Mouse (Mus musculus): ENCODE results near the gene Pinlyp. TPM values are rescaled to one million over a fixed set of nuclear protein-coding genes. Genes with fewer than 3 reads are reported as not detected.
A peak's percentile ranks its signal among the peaks of the same experiment; 100 is the strongest.
"Not testable (repeated sequence)": the region's sequence is repeated elsewhere in the genome, so short reads cannot be mapped to it uniquely, and the experiment has no call there.

The Pinlyp gene
- total RNA-seq, 2 experiments from 2014 or later: not detected

GRCm38 (mm10) chr7:24530062-24530931 lies 15.6 kb downstream of the Pinlyp start, which contains the start of gene Irgq:
Gene Irgq (plus strand): TSS chr7:24530689.
- peak; percentile 98 for DNase-seq
- intact Hi-C loops (cut with DNase I; ENCODE audit: low total_unique reads): no loop called here

- no peak for DNase-seq
- intact Hi-C loops (cut with DNase I; ENCODE audit: low total_unique reads): no loop called here
Observed at GRCm38 (mm10) chr7:24529580-24529979, 16.3 kb downstream of the Pinlyp start.

- intact Hi-C loops (cut with DNase I; ENCODE audit: low total_unique reads): no loop called here
- DNase-seq: no peak
Observed at GRCm38 (mm10) chr7:24528861-24529260, 17.1 kb downstream of the Pinlyp start.

GRCm38 (mm10) chr7:24525686-24526420 lies 20.1 kb downstream of the Pinlyp start:
- no peak for DNase-seq
- intact Hi-C loops (cut with DNase I; ENCODE audit: low total_unique reads): no loop called here

GRCm38 (mm10) chr7:24524978-24525377 lies 20.9 kb downstream of the Pinlyp start:
- no peak for DNase-seq
- intact Hi-C loops (cut with DNase I; ENCODE audit: low total_unique reads): no loop called here

- no peak for DNase-seq
- intact Hi-C loops (cut with DNase I; ENCODE audit: low total_unique reads): no loop called here
Observed at GRCm38 (mm10) chr7:24523723-24524122, 22.2 kb downstream of the Pinlyp start.

GRCm38 (mm10) chr7:24522805-24523204 lies 23.1 kb downstream of the Pinlyp start:
- intact Hi-C loops (cut with DNase I; ENCODE audit: low total_unique reads): no loop called here

GRCm38 (mm10) chr7:24520054-24520453 lies 25.9 kb downstream of the Pinlyp start:
- intact Hi-C loops (cut with DNase I; ENCODE audit: low total_unique reads); DNase-seq: not testable (repeated sequence)

More at GRCm38 (mm10) chr7:24522805-24523204, 23.1 kb downstream of the Pinlyp start:
- no peak for DNase-seq

- no peak for DNase-seq
- intact Hi-C loops (cut with DNase I; ENCODE audit: low total_unique reads): loop anchor here (10.0 kb wide), 1 partner anchor 46 kb away; no protein-coding TSS in a partner anchor
Observed at GRCm38 (mm10) chr7:24519130-24519529, 26.8 kb downstream of the Pinlyp start.

- DNase-seq: no peak
- intact Hi-C loops (cut with DNase I; ENCODE audit: low total_unique reads): loop anchor here (1.0 to 10.0 kb wide), 2 partner anchors 25 to 47 kb away; no protein-coding TSS in a partner anchor
Observed at GRCm38 (mm10) chr7:24517654-24518053, 28.3 kb downstream of the Pinlyp start.

GRCm38 (mm10) chr7:24517077-24517476 lies 28.8 kb downstream of the Pinlyp start:
- intact Hi-C loops (cut with DNase I; ENCODE audit: low total_unique reads): loop anchor here (10.0 kb wide), 1 partner anchor 48 kb away; no protein-coding TSS in a partner anchor

GRCm38 (mm10) chr7:24516319-24516718 lies 29.6 kb downstream of the Pinlyp start:
- not testable (repeated sequence) for DNase-seq
- intact Hi-C loops (cut with DNase I; ENCODE audit: low total_unique reads): loop anchor here (10.0 kb wide), 1 partner anchor 48 kb away; no protein-coding TSS in a partner anchor

More at GRCm38 (mm10) chr7:24517077-24517476, 28.8 kb downstream of the Pinlyp start:
- DNase-seq: no peak

GRCm38 (mm10) chr7:24512355-24512754 lies 33.6 kb downstream of the Pinlyp start, which contains the start of gene AC161166.1:
Gene AC161166.1 (minus strand): TSS chr7:24512455.
- no peak for DNase-seq
- intact Hi-C loops (cut with DNase I; ENCODE audit: low total_unique reads): loop anchor here (10.0 kb wide), 1 partner anchor 52 kb away; no protein-coding TSS in a partner anchor

- DNase-seq: no peak
- intact Hi-C loops (cut with DNase I; ENCODE audit: low total_unique reads): no loop called here
Observed at GRCm38 (mm10) chr7:24507726-24508114, 38.2 kb downstream of the Pinlyp start.

- intact Hi-C loops (cut with DNase I; ENCODE audit: low total_unique reads): no loop called here
- peak; percentile 94 for DNase-seq
Observed at GRCm38 (mm10) chr7:24506838-24507725, 38.8 kb downstream of the Pinlyp start, which contains the start of gene Zfp428. Gene Zfp428 (plus strand): TSS chr7:24507006.

- intact Hi-C loops (cut with DNase I; ENCODE audit: low total_unique reads): no loop called here
- peak; percentile 57 for DNase-seq
Observed at GRCm38 (mm10) chr7:24506476-24506837, 39.5 kb downstream of the Pinlyp start.

GRCm38 (mm10) chr7:24506065-24506459 lies 39.9 kb downstream of the Pinlyp start:
- intact Hi-C loops (cut with DNase I; ENCODE audit: low total_unique reads): no loop called here

GRCm38 (mm10) chr7:24505447-24506064 lies 40.4 kb downstream of the Pinlyp start:
- DNase-seq: no peak
- intact Hi-C loops (cut with DNase I; ENCODE audit: low total_unique reads): no loop called here

More at GRCm38 (mm10) chr7:24506065-24506459, 39.9 kb downstream of the Pinlyp start:
- DNase-seq: no peak
